Mouse (Mus musculus) R1 (cell line): ENCODE results near the gene Qser1.

Experiments
- DNase-seq: peaks from one replicate; pipeline ENCODE4 v3.0.0-alpha.2; 2018; ENCODE audit warnings: low read depth, low spot score

Qser1 gene

GRCm38 (mm10) chr2:104736241-104736640, 80.3 kb downstream of the Qser1 start:
- no peak for DNase-seq

- DNase-seq: peak; percentile 66
Observed at GRCm38 (mm10) chr2:104732562-104733256, 83.9 kb downstream of the Qser1 start.

GRCm38 (mm10) chr2:104732033-104732444, 84.5 kb downstream of the Qser1 start:
- DNase-seq: peak; percentile 68

GRCm38 (mm10) chr2:104727369-104727768, 89.2 kb downstream of the Qser1 start:
- DNase-seq: no peak

- no peak for DNase-seq
Observed at GRCm38 (mm10) chr2:104722021-104722420, 94.5 kb downstream of the Qser1 start.

- no peak for DNase-seq
Observed at GRCm38 (mm10) chr2:104717827-104718226, 98.7 kb downstream of the Qser1 start.

- DNase-seq: no peak
Observed at GRCm38 (mm10) chr2:104717231-104717735, 99.3 kb downstream of the Qser1 start.

- DNase-seq: no peak
Observed at GRCm38 (mm10) chr2:104716279-104716678, 100.3 kb downstream of the Qser1 start, which contains the start of gene Pin1rt1. Pin1rt1 (minus strand) TSS chr2:104716379.

GRCm38 (mm10) chr2:104714254-104714691, 102.3 kb downstream of the Qser1 start:
- DNase-seq: peak; percentile 28

DNA sequence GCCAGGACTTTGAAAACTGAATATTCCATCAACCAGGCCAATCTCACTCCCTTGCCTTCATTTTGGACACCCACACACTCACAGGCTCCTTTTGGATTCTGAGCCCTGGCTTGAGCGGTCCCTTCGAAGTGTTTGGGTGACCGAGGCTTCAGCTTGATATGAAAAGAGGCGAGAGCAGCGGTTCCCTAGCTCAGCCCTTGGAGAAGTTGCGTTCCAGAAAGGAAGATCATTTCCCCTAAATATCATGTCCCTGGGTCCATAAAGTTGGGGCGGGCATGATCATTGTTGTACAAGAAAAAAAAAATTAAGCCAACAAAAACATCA, 104.1 kb downstream of the Qser1 start:
- no peak for DNase-seq

GRCm38 (mm10) chr2:104711585-104712485, 104.7 kb downstream of the Qser1 start, which contains the start of gene Tcp11l1:
Tcp11l1 (minus strand) TSS chr2:104712169.
- peak; percentile 60 for DNase-seq

DNA sequence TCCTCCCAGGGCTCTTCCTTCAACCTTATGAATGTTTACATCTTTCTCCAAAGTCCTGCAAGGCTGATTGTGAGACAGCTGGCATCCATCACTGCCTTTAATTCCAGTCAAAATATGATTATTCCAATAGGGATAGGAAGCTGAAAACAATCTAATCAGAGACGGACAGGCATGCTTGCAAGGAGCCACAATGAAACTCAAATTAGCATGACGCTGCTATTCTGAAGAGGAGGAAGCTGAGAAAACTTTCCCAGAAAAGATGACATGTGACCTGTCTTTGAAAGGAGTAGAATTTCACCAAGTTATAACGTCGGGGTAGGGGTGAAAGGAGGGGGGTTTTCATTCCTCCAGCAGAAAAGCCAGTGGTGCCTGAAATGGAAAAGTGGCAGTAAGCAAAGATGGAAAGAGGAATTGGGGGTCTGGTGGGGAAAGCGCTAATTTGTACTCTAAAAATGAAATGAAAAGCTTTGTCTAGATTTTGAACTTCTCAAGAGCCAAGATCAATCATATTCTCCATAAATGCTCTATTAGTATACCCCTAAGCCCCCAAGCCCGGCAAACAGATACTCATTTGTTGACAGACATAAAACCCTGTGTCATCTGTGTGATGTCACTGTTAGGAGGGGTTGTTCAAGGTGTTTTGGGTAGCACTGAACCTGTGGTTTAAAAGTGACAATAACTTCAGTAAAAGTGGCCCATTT, 105.7 kb downstream of the Qser1 start:
- no peak for DNase-seq

DNA sequence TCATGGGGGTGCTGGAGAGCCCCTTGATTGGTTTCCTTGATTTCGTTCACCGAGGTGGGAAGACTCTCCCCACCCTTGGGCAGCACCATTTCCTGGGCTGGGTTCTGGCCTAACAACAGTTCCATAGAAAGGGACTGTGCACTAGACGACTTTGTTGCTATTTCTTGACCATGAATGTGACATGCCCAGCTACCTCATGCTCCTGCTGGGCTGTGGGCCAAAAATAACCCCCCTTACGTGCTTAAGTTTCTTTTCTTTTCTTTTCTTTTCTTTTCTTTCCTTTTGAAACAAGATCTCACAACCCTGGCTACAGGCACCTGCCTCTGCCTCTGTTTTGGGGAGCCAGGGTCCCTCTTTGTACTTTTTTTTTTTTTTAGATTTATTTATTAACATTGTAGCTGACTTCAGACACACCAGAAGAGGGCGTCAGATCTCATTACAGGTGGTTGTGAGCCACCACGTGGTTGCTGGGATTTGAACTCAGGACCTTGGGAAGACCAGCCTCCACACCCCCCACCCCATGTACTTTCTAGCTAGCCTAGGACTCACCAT, 106.7 kb downstream of the Qser1 start:
- DNase-seq: no peak
